Mouse (Mus musculus) left cerebral cortex, postnatal 10 days (tissue): ENCODE measurements at regions not wholly inside any gene's neighbourhood (a gene's known extent, or its start where the extent isn't known, plus 50 kb on each side); places are given as distances from the start of the nearest gene placed in this dataset.

Experiments used
- DNase-seq, 2 experiments: peaks; one replicate each; pipeline ENCODE4 v3.0.0; 2021 to 2022; ENCODE audit warnings: low spot score in 2 of 2, mixed read lengths in 1 of 2; ENCODE audit errors: extremely low spot score in 1 of 2
- intact Hi-C: fragments of 180-260 bp; cut with DNase I; formaldehyde crosslinking; loops from one replicate; pipeline ENCODE4 v1.15.1; 2025

DNA sequence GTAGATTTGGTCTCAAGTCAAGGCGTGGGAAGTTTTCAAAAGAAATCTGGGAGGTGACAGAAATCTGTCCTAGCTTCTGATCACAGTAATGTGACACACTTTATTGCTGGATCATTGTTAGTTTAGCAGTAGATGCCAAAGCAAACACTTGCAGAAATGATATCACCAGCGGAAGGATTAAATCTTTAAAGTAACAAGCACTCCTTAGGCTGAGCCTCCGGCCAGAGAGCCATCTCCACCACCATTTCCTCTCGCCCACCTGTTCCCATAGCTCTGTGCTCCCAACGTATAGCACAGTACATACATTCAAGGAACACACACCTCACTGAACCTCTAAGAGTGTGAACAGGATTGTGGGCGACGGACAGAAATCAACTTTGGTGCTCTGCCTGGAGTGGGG lies 75.6 kb upstream of the Ifne start:
- intact Hi-C loops = no loop called here
- DNase-seq = no peak

DNA sequence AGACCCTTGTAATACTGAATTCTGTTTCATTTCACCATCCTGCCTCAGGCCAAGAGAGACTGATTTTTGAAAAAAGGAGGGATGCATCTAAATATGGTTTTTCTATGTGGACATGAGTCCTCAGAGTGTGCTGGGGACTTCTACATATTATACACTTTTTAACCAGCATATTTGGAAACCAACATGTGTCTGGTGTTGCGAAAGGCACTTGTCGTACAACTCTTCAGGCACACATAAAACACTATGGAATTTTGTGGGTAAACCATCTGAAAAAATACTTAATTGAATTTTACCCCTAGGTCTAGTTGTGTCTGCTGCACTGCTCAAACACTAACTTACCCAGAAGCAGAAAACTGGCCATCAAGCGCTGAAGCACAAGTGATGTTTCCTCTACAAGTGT lies 74.0 kb upstream of the Ifne start:
- intact Hi-C loops = loop anchor here (5.0 kb wide), 1 partner anchor 68 kb away; no protein-coding TSS in a partner anchor
- no peak for DNase-seq

GRCm38 (mm10) chr4:88951034-88951336 lies 71.0 kb upstream of the Ifne start:
- DNase-seq = no peak
- intact Hi-C loops = loop anchor here (5.0 kb wide), 1 partner anchor 71 kb away; no protein-coding TSS in a partner anchor

GRCm38 (mm10) chr4:88950181-88951033 lies 70.4 kb upstream of the Ifne start:
- intact Hi-C loops = loop anchor here (5.0 kb wide), 1 partner anchor 72 kb away; no protein-coding TSS in a partner anchor

DNA sequence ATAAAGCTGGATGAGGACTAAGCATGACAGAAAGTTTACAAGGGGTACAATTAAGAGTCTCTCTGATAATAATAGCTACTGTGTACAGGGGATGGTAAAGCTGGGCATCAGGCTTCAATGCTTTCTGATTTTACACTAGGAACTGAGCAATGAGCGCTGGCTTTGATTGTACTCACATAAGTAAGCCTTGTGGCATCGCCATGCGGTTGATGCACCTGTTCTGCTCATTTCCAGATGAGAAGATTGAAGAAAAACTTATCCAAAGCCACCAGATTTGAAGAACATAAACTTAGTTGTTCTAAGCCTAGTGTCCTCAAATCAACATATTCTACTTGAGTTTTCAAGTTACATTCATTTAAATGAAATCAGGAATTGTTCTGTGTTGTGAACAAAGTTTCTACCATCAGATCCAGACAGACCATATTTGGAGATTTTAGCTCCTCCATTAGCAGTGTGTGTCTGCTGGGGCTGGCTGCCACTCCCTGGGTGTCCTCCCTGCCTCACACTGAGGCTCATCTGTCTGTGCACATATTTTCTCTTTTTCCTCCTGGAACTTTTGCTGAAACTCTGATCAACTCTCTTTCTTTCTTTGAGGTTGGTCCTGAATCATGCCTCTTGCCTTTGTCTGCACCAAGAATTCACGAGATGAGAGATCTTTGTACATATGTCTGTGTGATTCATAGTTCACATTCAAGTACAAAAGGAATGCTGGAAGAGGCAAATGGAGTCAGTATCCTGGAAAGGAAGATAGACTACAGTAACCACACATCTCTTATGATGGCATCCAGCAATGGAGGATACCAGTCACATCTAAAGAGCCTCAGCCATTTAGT lies 68.2 kb upstream of the Ifne start:
- DNase-seq = no peak
- intact Hi-C loops = no loop called here

More at GRCm38 (mm10) chr4:88950181-88951033, 70.4 kb upstream of the Ifne start:
- DNase-seq = no peak

GRCm38 (mm10) chr4:88941955-88942354 lies 62.0 kb upstream of the Ifne start:
- intact Hi-C loops = no loop called here

GRCm38 (mm10) chr4:88940670-88941069 lies 60.7 kb upstream of the Ifne start:
- no peak for DNase-seq
- intact Hi-C loops = no loop called here

More at GRCm38 (mm10) chr4:88941955-88942354, 62.0 kb upstream of the Ifne start:
- no peak for DNase-seq

- DNase-seq = no peak
- intact Hi-C loops = loop anchor here (2.0 kb wide), 1 partner anchor 189 kb away; no protein-coding TSS in a partner anchor
Observed at GRCm38 (mm10) chr4:88939397-88939796, 59.4 kb upstream of the Ifne start.

DNA sequence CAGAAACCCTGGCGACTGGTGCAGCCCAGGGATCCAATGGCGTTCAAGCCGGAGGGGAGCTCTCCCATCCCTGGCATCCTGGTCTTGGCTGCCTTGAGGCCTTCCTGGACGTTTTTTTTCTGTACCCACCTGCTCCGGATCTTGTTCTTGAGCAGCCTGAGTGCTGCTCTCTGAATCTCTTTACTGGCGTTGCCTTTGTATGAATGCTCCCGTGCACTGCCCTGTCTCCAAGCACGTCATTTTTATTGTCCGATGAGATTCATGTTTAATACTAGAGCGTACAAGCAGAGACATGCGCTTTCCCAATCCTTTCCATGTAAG lies 58.7 kb upstream of the Ifne start:
- DNase-seq = peak in 1 of 2 experiments; percentile 7
- intact Hi-C loops = loop anchor here (2.0 kb wide), 1 partner anchor 190 kb away; no protein-coding TSS in a partner anchor

- DNase-seq = peak; percentile 15 to 70
- intact Hi-C loops = loop anchor here (2.0 kb wide), 1 partner anchor 191 kb away; no protein-coding TSS in a partner anchor
Observed at GRCm38 (mm10) chr4:88937866-88938711, 58.1 kb upstream of the Ifne start.

GRCm38 (mm10) chr4:88936976-88937375 lies 57.0 kb upstream of the Ifne start:
- no peak for DNase-seq
- intact Hi-C loops = no loop called here

DNA sequence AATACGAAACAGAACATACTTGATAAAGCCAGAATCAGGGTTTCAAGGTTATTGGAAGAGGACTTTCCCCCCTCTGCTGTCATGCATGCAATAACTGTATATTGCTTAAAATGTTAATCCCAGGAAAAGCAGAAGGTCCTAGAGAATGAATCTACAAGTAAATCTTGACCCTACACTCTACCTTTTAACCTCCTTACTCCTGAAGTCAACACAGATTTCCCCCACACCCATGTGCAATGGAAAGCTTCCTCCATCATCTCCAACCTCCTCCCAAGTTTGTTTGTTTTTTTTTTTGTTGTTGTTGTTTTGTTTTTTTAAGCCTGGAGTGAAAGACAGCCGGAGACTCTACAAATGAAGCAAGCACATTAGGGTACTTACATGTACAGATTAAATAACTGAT lies 55.9 kb upstream of the Ifne start:
- DNase-seq = no peak
- intact Hi-C loops = no loop called here

DNA sequence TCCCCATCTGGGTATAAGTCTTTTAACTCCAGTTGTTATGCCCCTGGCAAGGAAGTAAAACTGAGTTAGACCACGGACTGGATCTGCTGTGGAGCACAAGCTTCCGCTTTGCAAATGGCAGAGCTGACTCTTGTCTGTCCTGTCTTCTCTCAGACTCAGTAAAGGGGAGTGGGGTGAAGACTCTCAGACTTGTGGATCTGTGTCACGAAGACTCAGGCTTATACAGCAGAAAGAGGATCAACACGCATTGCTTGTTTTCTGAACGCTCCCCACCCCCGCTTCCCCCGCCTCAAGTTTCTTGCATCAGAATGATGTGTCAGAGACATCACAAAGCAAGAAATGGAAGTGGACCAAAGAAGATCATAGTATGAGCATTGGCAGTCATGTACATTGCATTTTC lies 55.3 kb upstream of the Ifne start:
- DNase-seq = no peak
- intact Hi-C loops = no loop called here

DNA sequence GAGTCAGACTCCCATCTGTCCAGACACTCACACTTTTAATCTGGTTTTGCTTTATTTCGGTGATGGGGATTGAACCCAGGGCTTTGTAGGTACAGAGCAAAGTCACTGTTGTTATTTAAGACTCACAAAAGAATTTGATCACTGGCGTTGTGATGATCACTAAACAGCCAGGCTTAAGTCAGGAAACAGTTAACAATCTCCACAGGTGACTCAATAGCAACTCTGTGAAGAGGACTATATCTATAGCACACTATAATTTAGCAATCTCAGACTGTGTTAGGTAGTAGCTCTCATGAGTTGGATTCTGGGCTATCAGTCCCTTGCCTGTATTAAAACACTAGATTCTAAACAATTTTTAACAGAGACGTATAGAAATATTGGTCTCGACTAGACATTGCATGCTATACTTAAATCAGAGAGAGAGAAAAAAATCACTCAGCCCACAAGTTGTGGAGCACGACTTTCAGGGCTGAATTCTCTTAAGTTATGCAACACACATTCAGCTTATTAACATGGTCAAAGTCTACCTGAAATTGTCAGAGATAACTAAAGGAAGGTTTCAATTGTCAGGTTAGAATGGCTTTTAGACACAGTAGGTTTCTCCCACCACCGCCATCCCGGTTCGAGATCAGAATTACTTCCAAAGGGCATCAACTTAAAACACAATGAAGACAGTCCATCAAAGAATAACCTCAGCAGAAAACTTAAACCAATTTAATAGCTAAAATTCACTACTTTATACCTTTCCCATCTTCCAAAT lies 54.4 kb upstream of the Ifne start:
- intact Hi-C loops = no loop called here
- no peak for DNase-seq

DNA sequence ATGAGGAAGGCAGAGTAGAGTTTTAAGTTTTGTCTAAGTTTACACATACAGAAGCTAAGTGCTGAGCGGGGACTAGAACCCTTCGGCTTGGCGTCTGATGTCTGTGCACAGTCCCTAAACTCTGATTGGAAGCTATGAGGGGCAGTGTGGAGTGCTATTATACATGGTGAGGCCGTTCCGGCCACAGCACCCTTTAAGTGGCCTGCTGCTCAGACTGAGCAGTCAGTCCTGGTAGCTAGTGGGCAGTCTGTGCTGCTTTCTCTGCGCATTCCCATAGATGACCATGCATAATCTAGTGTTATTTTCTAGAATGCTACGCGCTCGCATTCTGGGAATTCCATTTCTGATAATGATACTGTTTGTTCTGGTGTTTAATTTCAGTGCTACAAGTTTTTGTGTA lies 51.2 kb upstream of the Ifne start:
- no peak for DNase-seq
- intact Hi-C loops = no loop called here
